Mouse (Mus musculus) myocyte (in vitro differentiated cells): Measurements from ENCODE around the gene Col11a1.

Experiments
- CEBPB ChIP-seq: IDR thresholded peaks from 2 replicates; pipeline ENCODE4 v1.6.1; 2011; ENCODE audit warnings: mild to moderate bottlenecking, moderate library complexity; ENCODE audit not compliant: poor library complexity, insufficient read depth, severe bottlenecking
- E2F4 ChIP-seq: IDR thresholded peaks from one replicate; pipeline ENCODE4 v1.6.1; 2011; ENCODE audit warnings: mild to moderate bottlenecking, control low read depth, moderate library complexity; ENCODE audit not compliant: insufficient read depth
- MAX ChIP-seq: IDR thresholded peaks from one replicate; pipeline ENCODE4 v1.6.1; 2011; ENCODE audit warnings: low read depth, mild to moderate bottlenecking, control low read depth
- MYOG ChIP-seq, 3 experiments: IDR thresholded peaks; one replicate each; pipeline ENCODE4 v1.6.1; 2011; ENCODE audit warnings: control low read depth in 2 of 3, low read depth in 2 of 3, mild to moderate bottlenecking in 2 of 3; ENCODE audit not compliant: insufficient read length in 2 of 3, control insufficient read depth in 1 of 3, insufficient read depth in 1 of 3
- POLR2A ChIP-seq: IDR thresholded peaks from one replicate; pipeline ENCODE4 v1.6.1; 2011; ENCODE audit warnings: low read depth, mild to moderate bottlenecking, control low read depth, moderate library complexity; ENCODE audit not compliant: insufficient read length
- POLR2AphosphoS2 ChIP-seq: IDR thresholded peaks from one replicate; pipeline ENCODE4 v1.6.1; 2011; ENCODE audit warnings: low read depth, control low read depth; ENCODE audit not compliant: insufficient read length
- TCF12 ChIP-seq: IDR thresholded peaks from one replicate; pipeline ENCODE4 v1.6.1; 2011; ENCODE audit warnings: mild to moderate bottlenecking, control low read depth; ENCODE audit not compliant: poor library complexity, insufficient read depth, severe bottlenecking
- USF1 ChIP-seq: IDR thresholded peaks from one replicate; pipeline ENCODE4 v1.6.1; 2011; ENCODE audit warnings: low read depth, mild to moderate bottlenecking, control low read depth, moderate library complexity

DNA sequence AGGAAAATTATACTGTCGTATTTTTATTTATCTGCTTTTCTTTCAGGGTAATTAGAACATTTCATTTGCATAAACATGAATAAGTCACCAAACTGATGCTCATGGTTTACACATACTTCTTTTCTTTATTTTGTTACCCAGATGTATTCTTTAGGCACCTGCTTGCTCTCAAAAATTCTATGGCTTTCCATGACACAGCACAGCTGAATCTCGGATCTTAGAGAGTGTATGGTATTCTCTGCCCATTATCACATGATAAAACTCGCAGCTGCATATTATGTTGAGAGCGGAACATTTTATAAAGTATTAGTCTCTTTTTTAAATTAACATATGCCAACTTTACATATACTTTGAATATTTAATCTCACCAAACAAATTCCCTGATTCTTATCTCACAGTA, 181.9 kb downstream of the Col11a1 start:
- no peak for TF ChIP-seq POLR2A
- TF ChIP-seq MYOG (IDR thresholded peaks at IDR 0.05; ENCODE audit: control insufficient read depth in 1 of 3, insufficient read depth in 1 of 3, insufficient read length in 2 of 3, low read depth in 2 of 3): no peak
- TF ChIP-seq CEBPB: no peak
- TF ChIP-seq MAX: no peak
- TF ChIP-seq POLR2AphosphoS2: no peak
- no peak for TF ChIP-seq USF1
- TF ChIP-seq E2F4: no peak
- TF ChIP-seq TCF12: no peak
